Mouse (Mus musculus) embryonic fibroblast, embryonic 13.5 days (primary cell): Measurements from ENCODE around the gene Inka2. TPM values are rescaled to one million over a fixed set of nuclear protein-coding genes. Genes with fewer than 3 reads are reported as not detected.

Experiments
- H3K27ac ChIP-seq: 2 replicates; pipeline ENCODE4 v1.5.1; 2012; ENCODE audit warnings: low read length, control low read depth, inconsistent platforms; ENCODE audit not compliant: insufficient read depth
- H3K4me1 ChIP-seq: 2 replicates; pipeline ENCODE4 v1.6.1; 2011; ENCODE audit warnings: low read length; ENCODE audit not compliant: control insufficient read depth, insufficient read depth
- H3K4me3 ChIP-seq: 2 replicates; pipeline ENCODE4 v1.5.1; 2011; ENCODE audit warnings: mild to moderate bottlenecking, control low read depth, low read length; ENCODE audit not compliant: insufficient read depth
- CTCF ChIP-seq: IDR thresholded peaks from 2 replicates; pipeline ENCODE4 v1.5.1; 2011; ENCODE audit warnings: mild to moderate bottlenecking, control low read depth, low read length, moderate library complexity, borderline replicate concordance; ENCODE audit not compliant: insufficient read depth
- POLR2A ChIP-seq: IDR thresholded peaks from 2 replicates; pipeline ENCODE4 v1.6.1; 2011; ENCODE audit warnings: low read depth, mild to moderate bottlenecking, control low read depth, low read length, moderate library complexity
- polyA plus RNA-seq: library from polyadenylated mRNA; stranded (reverse); fragments of >200 nt; gene quantifications from 2 replicates; pipeline ENCODE4 v1.2.4, GENCODE M21; 2011; ENCODE audit warnings: low read depth; ENCODE audit not compliant: missing spikeins, insufficient read length

Gene Inka2
- polyA plus RNA-seq, 1 experiment = 11.2 TPM

- H3K4me3 ChIP-seq = no peak overlapping the region
- TF ChIP-seq POLR2A (no peak), CTCF (no peak)
- no peak overlapping the region for H3K27ac ChIP-seq
- no peaks in the 10 kb centered on the region for H3K4me1 ChIP-seq
These were observed 49.8 kb downstream of the Inka2 start for GRCm38 (mm10) chr3:105754184-105754583.

GRCm38 (mm10) chr3:105755123-105755522 lies 50.7 kb downstream of the Inka2 start:
- Histone ChIP-seq H3K4me3 (no peak overlapping the region), H3K27ac (no peak overlapping the region), H3K4me1 (no peaks in the 10 kb centered on the region)
- no peak for TF ChIP-seq POLR2A

GRCm38 (mm10) chr3:105756505-105756904 lies 52.1 kb downstream of the Inka2 start:
- H3K27ac ChIP-seq = no peak overlapping the region
- H3K4me1 ChIP-seq = no peaks in the 10 kb centered on the region
- TF ChIP-seq CTCF = no peak
- H3K4me3 ChIP-seq = no peak overlapping the region

- TF ChIP-seq POLR2A (no peak), CTCF (no peak)
- Histone ChIP-seq H3K4me3 (no peak overlapping the region), H3K27ac (no peak overlapping the region), H3K4me1 (no peaks in the 10 kb centered on the region)
These were observed 53.1 kb downstream of the Inka2 start for GRCm38 (mm10) chr3:105757323-105758083.

GRCm38 (mm10) chr3:105758098-105758497 lies 53.7 kb downstream of the Inka2 start:
- Histone ChIP-seq H3K27ac (no peak overlapping the region), H3K4me1 (no peaks in the 10 kb centered on the region), H3K4me3 (no peak overlapping the region)
- no peak for TF ChIP-seq CTCF
- no peak for TF ChIP-seq POLR2A

- Histone ChIP-seq H3K4me1 (peaks cover 4% of the 10 kb centered on the region; the same call in 1 of the 2 replicates), H3K4me3 (no peak overlapping the region), H3K27ac (no peak overlapping the region)
- TF ChIP-seq POLR2A = no peak
- TF ChIP-seq CTCF = no peak
These were observed 54.3 kb downstream of the Inka2 start for GRCm38 (mm10) chr3:105758658-105759057.

- H3K4me3 ChIP-seq = no peak overlapping the region
- H3K27ac ChIP-seq = no peak overlapping the region
- H3K4me1 ChIP-seq = peaks cover 4% of the 10 kb centered on the region; the same call in 1 of the 2 replicates
- TF ChIP-seq CTCF (no peak), POLR2A (no peak)
These were observed 55.7 kb downstream of the Inka2 start for GRCm38 (mm10) chr3:105760063-105760462.

GRCm38 (mm10) chr3:105763132-105763851 lies 58.9 kb downstream of the Inka2 start:
- peaks cover 4% of the 10 kb centered on the region; the same call in 1 of the 2 replicates for H3K4me1 ChIP-seq
- H3K27ac ChIP-seq = no peak overlapping the region
- H3K4me3 ChIP-seq = no peak overlapping the region
- TF ChIP-seq POLR2A = no peak

GRCm38 (mm10) chr3:105768529-105768928 lies 64.1 kb downstream of the Inka2 start:
- no peak overlapping the region for H3K4me3 ChIP-seq
- H3K27ac ChIP-seq = no peak overlapping the region
- H3K4me1 ChIP-seq = peaks cover under 1% of the 10 kb centered on the region; the same call in 1 of the 2 replicates
- TF ChIP-seq POLR2A = no peak
- no peak for TF ChIP-seq CTCF

- no peak overlapping the region for H3K27ac ChIP-seq
- no peaks in the 10 kb centered on the region for H3K4me1 ChIP-seq
- TF ChIP-seq POLR2A = no peak
- no peak for TF ChIP-seq CTCF
- H3K4me3 ChIP-seq = no peak overlapping the region
These were observed 65.0 kb downstream of the Inka2 start for GRCm38 (mm10) chr3:105769380-105769779.

Other genes starting within 250 kb of the Inka2 start
- 15.6 and 19.6 TPM in 2 replicates for gene Ddx20, start 17.0 kb upstream of the Inka2 start, polyA plus RNA-seq
- gene Rap1a, start 96.7 kb downstream of the Inka2 start, polyA plus RNA-seq = 132 and 150 TPM in 2 replicates
- not detected in 2 replicates for gene Adora3, start 166.3 kb downstream of the Inka2 start, polyA plus RNA-seq
- not detected in 2 replicates for gene Tmigd3, start 166.3 kb downstream of the Inka2 start, polyA plus RNA-seq
- not detected in 2 replicates for gene I830077J02Rik, start 228.1 kb downstream of the Inka2 start, polyA plus RNA-seq